Mouse (Mus musculus) ovary, adult 18-20 months (tissue): Measurements from ENCODE around the gene Lpar6.

ENCODE experiments used
- DNase-seq: peaks from one replicate; pipeline ENCODE4 v3.0.0; 2022; ENCODE audit warnings: low spot score, mixed read lengths

The Lpar6 gene

DNA sequence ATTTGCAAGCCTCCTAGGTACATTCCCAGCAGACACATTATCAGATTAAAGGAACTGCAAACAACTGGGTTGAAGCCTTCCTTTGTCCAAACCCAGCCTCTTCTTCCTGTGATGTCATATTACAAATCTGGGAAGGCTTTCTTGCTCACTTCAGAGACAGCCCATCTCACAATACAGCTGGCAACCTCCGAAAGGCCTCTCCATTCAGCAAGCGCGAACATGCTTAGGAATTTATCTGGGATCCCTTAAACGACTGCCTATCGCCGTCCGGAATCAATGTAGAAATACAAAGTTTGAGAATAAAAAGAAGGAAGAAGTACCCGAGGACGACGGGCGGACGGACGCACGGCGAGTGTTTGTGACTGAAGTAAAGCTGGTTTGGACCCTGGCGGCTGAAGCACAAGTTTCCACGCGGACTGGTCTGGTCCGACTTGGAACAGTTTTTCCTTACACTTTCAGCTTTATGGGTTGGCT lies at the start of gene Lpar6:
Lpar6 (plus strand) TSS at position 48 of the 474 bp plus-strand sequence.
- DNase-seq, result peak; percentile 40

DNA sequence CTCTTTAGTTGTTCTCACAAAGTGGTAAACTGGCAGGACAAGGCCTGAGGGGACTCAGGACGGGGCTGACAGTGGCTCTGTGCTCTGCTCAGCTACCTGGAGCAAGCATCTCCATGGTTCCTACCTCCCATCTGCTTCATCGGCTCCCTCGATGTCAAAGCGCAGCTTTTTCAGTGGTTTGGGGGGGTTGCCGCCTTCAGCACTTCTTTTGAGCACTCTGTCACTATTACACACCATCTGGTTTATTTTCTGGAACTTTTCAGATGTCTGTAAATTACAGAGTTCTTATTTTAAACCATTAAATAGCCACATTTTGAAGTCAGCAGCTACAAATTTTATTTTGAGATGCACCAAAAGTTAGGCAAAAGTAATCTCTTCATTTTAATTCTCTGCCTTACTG lies 38.6 kb upstream of the Lpar6 start:
- DNase-seq, result no peak

- no peak for DNase-seq
These were observed 36.2 kb upstream of the Lpar6 start for GRCm38 (mm10) chr14:73201447-73201846.

GRCm38 (mm10) chr14:73204016-73204415 lies 33.7 kb upstream of the Lpar6 start:
- DNase-seq, result no peak

DNA sequence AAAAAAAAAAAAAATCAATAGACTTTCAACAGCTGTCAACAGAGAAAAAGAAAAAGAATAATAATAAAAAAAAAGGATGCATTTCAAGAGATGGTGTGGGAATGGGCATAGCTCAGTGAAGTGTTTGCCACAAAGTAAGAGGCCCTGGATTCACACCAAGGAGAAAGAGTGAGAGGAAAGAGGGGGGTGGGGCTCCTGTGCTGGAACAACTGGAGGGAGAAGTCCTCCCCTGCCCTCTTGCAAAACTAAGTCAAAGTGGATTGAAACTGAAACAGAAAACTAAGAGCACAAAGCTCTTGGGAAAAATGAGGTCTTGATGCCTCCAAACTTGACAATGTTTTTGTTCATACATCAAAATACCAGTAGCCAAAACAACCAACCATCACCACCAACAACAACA lies 28.4 kb upstream of the Lpar6 start:
- peak; percentile 29 for DNase-seq

DNA sequence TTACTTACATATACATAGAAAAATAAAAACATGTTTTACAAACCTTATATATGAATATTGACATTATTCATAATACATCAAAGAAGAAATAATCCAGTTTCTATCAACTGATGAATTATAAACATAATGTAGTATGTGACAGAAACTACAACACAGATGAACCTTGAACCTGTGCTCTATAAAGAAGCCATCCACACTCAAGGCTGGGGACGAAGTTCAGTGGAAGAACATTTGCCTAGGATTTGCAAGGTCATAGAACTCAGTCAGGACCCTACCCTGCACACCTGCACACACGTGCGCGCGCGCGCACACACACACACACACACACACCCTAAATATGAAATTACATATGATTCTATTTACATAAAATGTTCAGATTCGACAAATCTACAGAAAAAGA lies 27.5 kb upstream of the Lpar6 start:
- no peak for DNase-seq

DNA sequence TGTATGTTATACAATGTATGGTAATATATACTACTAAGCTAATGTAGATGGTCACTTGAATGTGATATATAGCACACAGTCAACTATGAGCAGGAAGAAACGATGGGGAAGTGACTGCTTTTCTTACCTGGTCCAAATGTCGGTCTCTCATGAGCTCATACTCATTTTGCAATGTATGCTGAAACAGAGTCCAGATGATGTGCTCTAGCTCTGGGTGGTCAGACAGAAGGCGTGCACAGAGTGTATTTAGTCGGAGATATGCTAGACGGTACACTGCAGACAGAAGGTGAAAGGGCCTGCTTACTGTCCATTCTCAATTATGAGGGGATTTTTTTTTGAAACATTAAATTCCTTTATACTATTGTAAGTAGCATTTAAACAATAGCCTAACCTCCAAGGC lies 26.2 kb upstream of the Lpar6 start:
- DNase-seq, result no peak

DNA sequence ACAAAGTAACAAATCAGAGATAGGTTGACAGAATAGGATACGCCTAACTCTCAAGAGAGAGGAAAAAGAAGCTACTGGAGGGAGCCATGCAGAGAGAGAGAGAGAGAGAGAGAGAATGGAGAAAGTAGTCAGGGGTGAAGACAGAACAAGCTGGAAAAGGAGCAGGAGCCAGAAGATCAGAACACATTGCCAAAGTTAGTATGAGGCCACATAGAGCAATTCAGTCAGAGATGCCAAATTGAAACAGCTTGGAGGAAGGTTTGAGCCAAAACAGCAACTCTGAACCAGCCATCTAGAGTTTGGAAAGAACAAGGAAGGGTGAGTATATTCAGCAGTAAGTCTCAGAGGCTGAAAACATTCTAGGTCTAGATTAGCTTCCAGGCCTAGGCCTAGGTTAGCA lies 20.6 kb upstream of the Lpar6 start:
- no peak for DNase-seq

GRCm38 (mm10) chr14:73222316-73222970 lies 15.3 kb upstream of the Lpar6 start:
- DNase-seq, result no peak

DNA sequence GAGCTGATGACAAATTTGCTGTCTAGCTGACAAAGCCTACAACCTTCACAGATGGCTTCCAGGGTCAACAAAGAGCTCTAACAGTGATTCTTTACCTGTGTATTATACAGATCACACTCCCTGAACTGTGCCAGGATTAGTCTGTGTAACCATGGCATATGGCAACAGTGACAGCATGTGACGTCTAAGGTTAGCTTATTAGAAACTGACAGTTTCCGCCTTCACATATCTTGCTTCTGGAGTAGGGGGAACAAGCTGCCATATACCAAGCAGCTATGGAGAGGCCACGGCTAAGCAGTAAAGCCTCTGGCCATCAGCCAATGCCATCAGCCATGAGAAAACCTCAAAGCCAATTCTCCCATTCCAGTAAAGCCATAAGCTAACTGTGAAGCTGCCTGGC lies 11.3 kb upstream of the Lpar6 start:
- no peak for DNase-seq

DNA sequence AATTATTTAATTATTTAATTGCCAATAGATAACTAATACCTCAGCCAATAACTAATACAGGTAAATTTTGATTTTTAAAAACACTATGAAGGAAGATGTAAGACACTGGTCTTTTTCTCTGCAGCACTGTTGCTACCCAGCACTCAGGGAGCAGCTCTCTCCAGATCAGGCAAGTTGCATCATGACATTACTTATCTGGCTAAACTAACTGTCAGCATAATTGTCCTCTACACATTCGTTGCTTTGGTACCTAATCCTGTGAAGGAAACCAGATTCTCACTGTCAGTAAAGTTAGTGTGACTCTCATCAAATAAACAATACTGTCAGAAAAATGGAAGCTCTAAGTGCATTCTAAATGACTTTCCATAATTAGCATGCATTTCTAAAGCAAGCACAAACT lies 10.8 kb upstream of the Lpar6 start:
- DNase-seq, result no peak

- DNase-seq, result no peak
These were observed 6.3 kb upstream of the Lpar6 start for GRCm38 (mm10) chr14:73231286-73231982.

GRCm38 (mm10) chr14:73234468-73235031 lies 3.1 kb upstream of the Lpar6 start:
- no peak for DNase-seq

- DNase-seq, result peak; percentile 31
These were observed 979 bp downstream of the Lpar6 start for GRCm38 (mm10) chr14:73238498-73239250.

DNA sequence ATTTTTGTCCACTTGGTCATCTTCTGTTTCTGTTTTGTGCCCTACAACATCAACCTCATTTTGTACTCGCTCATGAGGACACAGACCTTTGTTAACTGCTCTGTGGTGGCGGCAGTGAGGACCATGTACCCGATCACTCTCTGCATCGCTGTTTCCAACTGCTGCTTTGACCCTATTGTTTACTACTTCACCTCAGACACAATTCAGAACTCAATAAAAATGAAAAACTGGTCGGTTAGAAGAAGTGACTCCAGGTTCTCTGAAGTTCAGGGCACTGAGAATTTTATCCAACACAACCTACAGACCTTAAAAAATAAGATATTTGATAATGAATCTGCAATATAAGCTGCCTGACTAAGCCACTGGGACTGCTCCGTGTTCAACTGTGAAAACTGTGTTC lies 1.6 kb downstream of the Lpar6 start:
- no peak for DNase-seq

- no peak for DNase-seq
These were observed 2.2 kb downstream of the Lpar6 start for GRCm38 (mm10) chr14:73239857-73240256.

- DNase-seq, result no peak
These were observed 6.4 kb downstream of the Lpar6 start for GRCm38 (mm10) chr14:73244061-73244597.

- no peak for DNase-seq
These were observed 12.4 kb downstream of the Lpar6 start for GRCm38 (mm10) chr14:73250056-73250455.

DNA sequence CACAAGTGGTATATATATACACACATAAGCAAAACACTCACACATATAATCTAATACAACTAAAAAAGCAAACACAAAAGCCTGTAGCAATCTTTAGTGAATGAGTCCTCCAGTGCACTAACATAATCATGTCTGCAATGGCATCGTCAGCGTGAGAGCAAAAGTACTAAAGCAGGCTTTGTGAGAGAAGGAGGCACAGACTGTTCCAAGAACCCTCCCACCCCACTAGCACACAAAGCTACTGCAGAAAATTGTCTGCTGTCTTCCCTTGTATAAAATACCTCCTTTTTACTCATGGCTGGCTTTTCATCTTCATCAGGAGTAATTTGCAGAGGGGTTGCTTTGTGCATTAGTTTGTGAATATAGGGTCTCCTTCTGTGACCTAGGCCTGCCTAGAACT lies 14.6 kb downstream of the Lpar6 start:
- no peak for DNase-seq

DNA sequence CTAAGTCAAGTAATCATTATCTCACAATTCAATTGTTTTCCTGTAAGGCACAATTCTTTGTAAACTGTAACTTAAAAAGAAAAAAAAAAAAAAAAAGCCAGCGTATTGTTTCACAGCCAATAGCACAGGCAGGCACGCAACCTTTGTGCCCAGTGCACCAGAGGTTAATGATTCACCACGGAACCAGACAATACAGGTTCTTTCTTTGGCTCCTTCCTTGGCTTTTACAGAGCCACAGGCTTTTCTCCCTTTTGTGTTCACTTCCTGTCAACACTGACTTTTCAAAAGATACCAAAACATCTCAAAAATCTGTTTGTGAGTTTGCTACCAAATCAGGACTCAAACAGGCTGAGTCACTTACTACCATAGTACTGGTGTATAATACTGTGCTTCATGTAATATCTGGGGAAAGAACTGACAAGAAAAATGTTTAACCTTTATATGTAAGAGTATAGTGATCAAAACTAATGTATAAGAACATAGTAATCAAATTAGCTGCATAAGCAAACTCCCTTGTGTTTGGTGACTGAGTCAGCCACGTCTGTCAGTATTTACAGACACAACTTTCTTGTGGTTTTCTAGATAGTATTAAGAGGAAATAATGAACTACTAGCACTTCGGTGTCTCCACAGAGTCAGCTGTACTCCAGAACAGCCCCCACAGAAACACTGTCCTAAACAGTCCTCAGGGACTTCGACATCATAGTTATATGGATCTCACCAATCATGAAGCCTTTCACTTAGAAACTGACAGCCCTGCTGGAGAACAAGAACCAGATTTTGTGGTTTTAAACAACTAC lies 16.0 kb downstream of the Lpar6 start:
- DNase-seq, result no peak

DNA sequence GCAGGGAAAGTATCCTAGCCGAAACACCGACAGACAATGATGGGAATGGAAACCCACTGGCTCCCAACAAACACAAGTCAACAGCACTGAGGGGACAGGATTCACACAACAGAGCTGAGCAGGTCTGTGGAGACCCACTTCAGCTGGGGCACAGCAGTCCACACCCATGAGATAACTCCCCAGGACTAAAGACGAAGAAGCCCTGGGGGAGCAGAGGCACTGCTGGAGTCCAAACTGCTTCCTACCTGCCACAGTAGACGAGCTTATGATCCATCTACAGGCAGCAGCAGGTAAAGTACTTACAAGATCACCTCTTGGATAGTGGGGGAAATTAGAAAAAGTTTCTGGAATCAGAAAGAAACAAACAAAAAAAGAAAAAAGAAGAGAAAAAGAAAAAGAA lies 16.7 kb downstream of the Lpar6 start:
- DNase-seq, result no peak
